Mouse (Mus musculus) adrenal gland, postnatal 10 days (tissue): Measurements from ENCODE around the gene Mon2. TPM values are rescaled to one million over a fixed set of nuclear protein-coding genes. Genes with fewer than 3 reads are reported as not detected.

Source experiments
- DNase-seq: peaks from one replicate; pipeline ENCODE4 v3.0.0; 2021; ENCODE audit warnings: mixed read lengths
- long read RNA-seq, 2 experiments: library from polyadenylated mRNA; stranded (forward); transcript quantifications; one replicate each; pipeline ENCODE4 v2.0.0; 2021
- total RNA-seq, 2 experiments: library from RNA; stranded (reverse); gene quantifications; 2 replicates each; pipeline ENCODE4 v1.2.3; 2021

The Mon2 gene
- 10 to 100 TPM; 62.0 to 78.6 TPM for total RNA-seq
- long read RNA-seq, experiment 1, full-length matches to known transcripts, result 6 of 14 reads
- long read RNA-seq, experiment 1, partial matches to known transcripts, result 7 of 14 reads
- long read RNA-seq, experiment 1, other reads (novel, unspliced or antisense), result 1 of 14 reads
- long read RNA-seq, experiment 2, full-length matches to known transcripts, result 6 of 10 reads
- long read RNA-seq, experiment 2, partial matches to known transcripts, result 1 of 10 reads
- long read RNA-seq, experiment 2, other reads (novel, unspliced or antisense), result 3 of 10 reads

- peak; percentile 98 for DNase-seq
These were observed at the start of gene Mon2 for GRCm38 (mm10) chr10:123076245-123077023. Gene Mon2, minus strand, starts transcription at chr10:123076505.

- DNase-seq, result no peak
These were observed 44.5 kb upstream of the Mon2 start for GRCm38 (mm10) chr10:123120666-123121392.

- no peak for DNase-seq
These were observed 40.6 kb upstream of the Mon2 start for GRCm38 (mm10) chr10:123116861-123117260.

- DNase-seq, result no peak
These were observed 37.2 kb upstream of the Mon2 start for GRCm38 (mm10) chr10:123113466-123113865.

GRCm38 (mm10) chr10:123112787-123113168 lies 36.5 kb upstream of the Mon2 start:
- no peak for DNase-seq

GRCm38 (mm10) chr10:123112056-123112786 lies 35.9 kb upstream of the Mon2 start:
- DNase-seq, result no peak

GRCm38 (mm10) chr10:123110548-123110947 lies 34.2 kb upstream of the Mon2 start:
- DNase-seq, result no peak

GRCm38 (mm10) chr10:123108527-123108926 lies 32.2 kb upstream of the Mon2 start:
- DNase-seq, result no peak

- no peak for DNase-seq
These were observed 31.8 kb upstream of the Mon2 start for GRCm38 (mm10) chr10:123108121-123108520.

GRCm38 (mm10) chr10:123101303-123101702 lies 25.0 kb upstream of the Mon2 start:
- DNase-seq, result no peak

GRCm38 (mm10) chr10:123100584-123100983 lies 24.3 kb upstream of the Mon2 start:
- DNase-seq, result no peak

- DNase-seq, result no peak
These were observed 18.2 kb upstream of the Mon2 start for GRCm38 (mm10) chr10:123094504-123094903.

GRCm38 (mm10) chr10:123092577-123092976 lies 16.3 kb upstream of the Mon2 start:
- no peak for DNase-seq

GRCm38 (mm10) chr10:123091737-123092136 lies 15.4 kb upstream of the Mon2 start:
- peak; percentile 64 for DNase-seq

GRCm38 (mm10) chr10:123089425-123089930 lies 13.2 kb upstream of the Mon2 start:
- no peak for DNase-seq

- DNase-seq, result no peak
These were observed 10.5 kb upstream of the Mon2 start for GRCm38 (mm10) chr10:123086847-123087246.

- no peak for DNase-seq
These were observed 8.8 kb upstream of the Mon2 start for GRCm38 (mm10) chr10:123084900-123085641.

- no peak for DNase-seq
These were observed 8.0 kb upstream of the Mon2 start for GRCm38 (mm10) chr10:123084307-123084706.

- peak; percentile 43 for DNase-seq
These were observed 508 bp downstream of the Mon2 start for GRCm38 (mm10) chr10:123075751-123076242.

GRCm38 (mm10) chr10:123071997-123072396 lies 4.3 kb downstream of the Mon2 start:
- no peak for DNase-seq

- no peak for DNase-seq
These were observed 13.3 kb downstream of the Mon2 start for GRCm38 (mm10) chr10:123063021-123063420.
